Mouse (Mus musculus): ENCODE results near the gene Gm21970. TPM values are rescaled to one million over a fixed set of nuclear protein-coding genes. Genes with fewer than 3 reads are reported as not detected.

Gm21970 gene
- polyA plus RNA-seq, 2 experiments from 2014 or later = not detected

GRCm38 (mm10) chr16:91401569-91402165 lies 10.1 kb downstream of the Gm21970 start:
- no peak for ATAC-seq

GRCm38 (mm10) chr16:91403784-91404183 lies 12.3 kb downstream of the Gm21970 start:
- ATAC-seq = no peak

- ATAC-seq = no peak
These were observed 12.7 kb downstream of the Gm21970 start for GRCm38 (mm10) chr16:91404187-91404586.

GRCm38 (mm10) chr16:91404828-91405577 lies 13.5 kb downstream of the Gm21970 start:
- no peak for ATAC-seq

- peak; percentile 83 for ATAC-seq
These were observed 14.4 kb downstream of the Gm21970 start, which contains the start of gene Il10rb for GRCm38 (mm10) chr16:91405640-91406584. Gene Il10rb, plus strand, starts transcription at chr16:91406164.

- ATAC-seq = peak; percentile 33
These were observed 15.2 kb downstream of the Gm21970 start for GRCm38 (mm10) chr16:91406585-91407220.

GRCm38 (mm10) chr16:91413102-91413844 lies 21.8 kb downstream of the Gm21970 start:
- ATAC-seq = peak; percentile 79

- no peak for ATAC-seq
These were observed 24.1 kb downstream of the Gm21970 start for GRCm38 (mm10) chr16:91415391-91416189.

GRCm38 (mm10) chr16:91416357-91416756 lies 24.8 kb downstream of the Gm21970 start:
- no peak for ATAC-seq

GRCm38 (mm10) chr16:91416938-91417337 lies 25.4 kb downstream of the Gm21970 start:
- no peak for ATAC-seq

GRCm38 (mm10) chr16:91418531-91418930 lies 27.0 kb downstream of the Gm21970 start:
- no peak for ATAC-seq

- ATAC-seq = no peak
These were observed 34.3 kb downstream of the Gm21970 start for GRCm38 (mm10) chr16:91425816-91426215.

- no peak for ATAC-seq
These were observed 35.1 kb downstream of the Gm21970 start for GRCm38 (mm10) chr16:91426586-91426985.

- ATAC-seq = no peak
These were observed 35.9 kb downstream of the Gm21970 start for GRCm38 (mm10) chr16:91427461-91427860.

- no peak for ATAC-seq
These were observed 36.8 kb downstream of the Gm21970 start for GRCm38 (mm10) chr16:91428259-91428865.

GRCm38 (mm10) chr16:91432720-91433328 lies 41.3 kb downstream of the Gm21970 start:
- ATAC-seq = no peak

GRCm38 (mm10) chr16:91433329-91433933 lies 41.9 kb downstream of the Gm21970 start:
- peak; percentile 98 for ATAC-seq

GRCm38 (mm10) chr16:91434119-91434518 lies 42.6 kb downstream of the Gm21970 start:
- ATAC-seq = no peak

- no peak for ATAC-seq
These were observed 46.6 kb downstream of the Gm21970 start for GRCm38 (mm10) chr16:91438081-91438480.
